Mouse (Mus musculus): ENCODE results near the gene Hilpda.

The Hilpda gene

DNA sequence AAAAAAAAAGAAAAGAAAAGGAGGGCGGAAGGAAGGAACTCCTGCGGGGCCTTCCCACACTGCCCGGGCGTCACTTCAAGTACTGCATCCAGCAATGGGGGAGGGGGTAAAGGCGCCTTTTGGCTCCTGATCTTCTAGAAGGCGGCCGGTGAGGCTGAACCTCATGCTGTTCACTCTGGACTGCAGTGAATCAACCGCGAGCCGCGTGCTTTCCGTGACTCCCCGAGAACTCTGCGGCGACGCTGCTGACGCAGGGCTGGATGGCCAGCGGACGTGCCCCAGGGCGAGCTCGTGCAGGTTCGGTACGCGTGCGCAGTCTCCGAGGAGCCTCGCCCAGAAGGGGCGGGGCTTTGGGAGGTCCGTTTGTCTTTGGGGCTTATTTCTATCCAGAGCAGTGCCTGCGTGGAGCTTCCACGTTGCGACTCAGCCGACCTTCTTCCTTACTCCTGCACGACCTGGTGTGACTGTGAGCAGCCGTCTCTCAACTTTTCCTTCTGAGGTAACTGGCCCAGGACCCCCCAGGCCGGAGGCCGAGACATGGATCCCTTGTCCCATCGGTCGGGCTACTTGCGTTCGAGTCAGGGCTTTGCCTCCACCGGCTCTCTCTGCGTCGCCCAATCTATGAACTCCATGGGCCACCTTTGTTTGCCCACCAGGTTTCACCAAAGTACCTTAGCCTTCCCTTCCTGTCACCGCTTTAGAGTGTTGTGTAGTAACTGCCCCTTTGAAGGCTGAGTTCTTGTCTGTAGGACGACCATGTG is at the start of gene Hilpda:
Gene Hilpda (plus strand): TSS at position 177 of the 761 bp plus-strand sequence.
- DNase-seq (ENCODE audit: low spot score in 2 of 2) = peak; percentile 94

DNA sequence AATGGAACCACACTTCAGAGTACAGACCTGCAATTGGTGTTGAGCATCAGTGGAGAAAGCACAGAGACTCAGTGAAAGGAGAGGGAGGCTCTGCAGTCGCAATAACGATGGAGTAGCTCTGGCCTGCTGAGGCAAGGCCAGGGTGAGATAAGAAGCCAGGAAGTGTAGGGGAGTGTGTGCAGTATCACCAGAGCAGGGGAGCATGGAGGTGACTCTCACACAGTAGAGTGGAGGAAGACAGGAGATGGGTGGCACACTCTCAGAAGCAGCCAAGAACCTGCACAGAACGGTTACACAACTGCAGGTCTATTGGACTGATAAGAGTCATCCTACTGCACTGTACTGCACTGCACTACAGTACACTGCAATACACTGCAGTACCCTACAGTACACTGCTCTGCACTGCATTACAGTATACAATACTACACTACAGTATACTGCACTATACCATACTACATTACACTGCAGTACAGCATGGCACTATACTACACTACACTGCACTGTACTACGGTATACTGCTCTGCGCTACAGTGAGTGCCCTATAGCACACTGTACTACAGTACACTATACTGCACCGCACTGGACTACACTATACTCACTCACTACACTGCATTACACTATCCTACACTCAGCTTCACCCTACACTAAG is 42.9 kb upstream of the Hilpda start:
- no peak for DNase-seq (ENCODE audit: low spot score in 2 of 2)

DNA sequence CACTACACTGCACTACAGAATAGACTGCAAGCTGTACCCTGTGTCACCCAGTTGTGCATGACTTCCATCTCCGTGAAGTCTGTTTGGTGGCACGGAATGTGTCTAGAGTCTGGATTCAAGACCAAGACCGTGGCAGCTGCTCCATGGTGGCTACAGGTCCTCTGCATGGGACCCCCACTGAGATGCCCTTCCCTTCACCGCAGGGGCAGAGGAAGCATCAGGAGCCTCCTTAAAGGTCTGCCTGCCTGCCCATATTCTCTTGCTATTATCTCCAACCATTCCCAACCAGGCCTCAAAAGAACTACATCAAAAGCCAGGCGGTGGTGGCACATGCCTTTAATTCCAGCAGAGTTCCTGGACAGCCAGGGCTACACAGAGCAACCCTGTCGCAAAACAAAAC is 41.9 kb upstream of the Hilpda start:
- DNase-seq (ENCODE audit: low spot score in 2 of 2) = no peak

DNA sequence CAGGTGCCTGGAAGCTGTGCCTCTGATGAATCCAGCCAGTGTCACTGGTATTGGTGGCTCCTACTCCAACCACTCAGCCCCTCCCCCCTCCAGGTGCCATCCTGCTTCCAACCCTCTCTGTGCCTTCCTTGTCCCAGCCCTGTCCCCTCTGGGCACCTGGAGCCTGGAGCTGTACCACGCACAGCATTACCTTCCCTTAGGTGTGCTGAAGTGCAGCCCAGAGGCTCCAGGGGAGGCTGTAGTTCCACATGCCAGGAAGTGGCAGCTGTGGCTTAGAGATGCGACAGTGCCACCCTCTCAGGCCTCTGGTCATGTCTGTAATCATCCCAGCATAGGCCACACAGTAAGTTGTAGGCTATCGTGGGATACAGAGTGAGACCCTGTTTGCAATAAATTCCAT is 40.5 kb upstream of the Hilpda start:
- DNase-seq (ENCODE audit: low spot score in 2 of 2) = no peak

DNA sequence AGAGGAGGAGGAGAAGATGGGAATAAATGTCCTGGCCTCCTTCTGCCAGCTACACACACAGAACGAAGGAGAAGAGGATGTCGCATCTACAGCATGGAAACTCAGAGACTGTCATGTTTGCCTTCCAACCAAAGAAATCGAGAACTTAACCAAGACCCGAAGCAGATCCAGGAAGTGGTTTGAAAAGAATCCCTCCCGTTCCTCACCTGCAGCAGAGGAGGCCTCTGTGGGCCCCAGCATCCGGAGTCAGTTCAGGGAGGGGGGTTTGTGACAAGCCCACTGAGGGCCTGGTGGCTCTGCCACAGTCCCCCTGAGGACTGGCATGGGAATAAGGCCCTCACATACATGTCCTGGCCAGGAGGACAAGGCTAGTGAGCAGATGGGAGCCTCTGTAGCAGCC is 40.0 kb upstream of the Hilpda start:
- no peak for DNase-seq (ENCODE audit: low spot score in 2 of 2)

DNA sequence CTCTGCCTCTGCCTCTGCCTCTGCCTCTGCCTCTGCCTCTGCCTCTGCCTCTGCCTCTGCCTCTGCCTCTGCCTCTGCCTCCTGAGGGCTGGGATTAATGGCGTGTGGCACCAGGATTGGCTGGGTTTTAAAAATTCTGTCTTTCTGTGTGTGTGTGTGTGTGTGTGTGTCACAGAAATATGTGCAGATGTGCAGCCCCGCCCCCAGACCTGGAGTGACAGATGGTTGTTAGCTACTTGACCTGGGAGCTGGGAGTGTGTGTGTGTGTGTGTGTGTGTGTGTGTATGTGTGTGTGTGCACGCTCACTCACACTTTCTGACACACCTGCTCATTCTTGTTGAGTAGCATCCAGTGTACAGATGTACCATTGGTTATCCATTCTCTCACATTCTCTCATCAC is 38.6 kb upstream of the Hilpda start:
- DNase-seq (ENCODE audit: low spot score in 2 of 2) = no peak

DNA sequence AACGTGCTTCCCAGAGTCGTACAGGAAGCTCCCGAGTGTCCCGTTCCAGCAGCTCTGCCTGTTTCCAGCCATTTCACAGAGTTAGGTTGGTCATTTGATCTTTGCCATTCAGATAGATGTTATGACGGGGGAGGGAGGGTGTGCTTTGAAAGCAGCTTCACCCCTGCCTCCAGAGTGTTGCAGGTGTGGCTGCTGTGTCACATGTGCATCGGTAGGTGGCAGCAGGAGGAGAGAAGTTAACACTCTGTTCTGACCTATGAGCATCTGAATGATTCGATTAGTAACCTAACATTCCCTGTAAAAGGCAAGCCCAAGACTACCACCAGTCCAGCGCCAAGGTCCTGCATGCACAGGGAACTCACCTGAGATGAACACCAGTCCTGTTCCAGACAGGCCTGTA is 38.0 kb upstream of the Hilpda start:
- no peak for DNase-seq (ENCODE audit: low spot score in 2 of 2)

DNA sequence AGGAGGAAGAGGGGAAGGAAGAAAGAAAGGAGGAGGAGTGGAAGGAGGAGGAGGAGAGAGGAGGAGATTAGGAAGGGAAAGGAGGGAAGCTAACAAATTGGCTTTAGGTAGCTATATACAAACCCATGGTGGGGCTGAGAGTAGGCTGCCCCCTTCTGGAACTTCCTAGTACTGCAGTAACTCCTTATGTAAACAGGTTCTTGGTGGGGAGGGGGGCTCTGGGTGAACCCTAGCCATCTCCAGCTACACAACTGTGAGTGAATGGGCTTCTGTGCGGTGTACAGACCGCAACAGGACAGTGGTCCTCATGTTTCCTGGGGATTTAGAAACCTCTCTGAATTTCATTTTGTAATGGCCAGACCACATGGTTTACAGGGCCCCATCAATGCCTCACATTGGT is 31.5 kb upstream of the Hilpda start:
- DNase-seq (ENCODE audit: low spot score in 2 of 2) = peak; percentile 23 to 55

DNA sequence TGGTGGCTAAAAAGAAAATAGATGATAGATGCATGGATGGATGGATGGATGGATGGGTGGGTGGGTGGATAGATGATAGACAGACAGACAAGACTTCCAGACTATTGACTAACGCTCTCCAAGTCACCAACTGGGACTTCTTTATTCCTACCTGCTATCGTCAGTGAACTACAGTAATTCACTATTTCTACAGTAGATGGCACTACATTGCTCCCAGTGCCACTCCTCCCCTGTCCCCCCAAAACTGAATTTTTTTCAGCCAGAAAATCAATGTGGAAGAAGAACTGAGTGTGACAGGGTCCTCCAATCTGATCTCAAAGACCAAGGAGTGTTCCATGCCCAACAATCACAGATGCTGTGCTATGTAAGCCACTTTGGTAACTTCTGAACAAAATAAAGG is 30.6 kb upstream of the Hilpda start:
- DNase-seq (ENCODE audit: low spot score in 2 of 2) = no peak

DNA sequence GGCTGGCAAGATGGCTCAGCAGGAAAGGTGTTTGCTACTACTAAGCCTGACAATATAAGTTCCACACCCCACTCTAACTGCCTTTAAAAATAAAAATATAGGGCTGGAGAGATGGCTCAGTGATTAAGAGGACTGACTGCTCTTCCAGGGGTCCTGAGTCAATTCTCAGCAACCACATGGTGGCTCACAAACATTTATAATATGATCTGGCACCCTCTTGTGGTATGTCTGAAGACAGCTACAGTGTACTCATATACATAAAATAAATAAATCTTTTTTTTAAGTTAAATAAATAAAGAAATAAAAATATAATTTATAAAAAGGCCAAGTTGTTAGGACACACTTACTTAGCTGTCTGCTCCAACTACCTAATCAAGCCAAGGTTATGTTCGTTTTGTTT is 30.0 kb upstream of the Hilpda start:
- no peak for DNase-seq (ENCODE audit: low spot score in 2 of 2)

DNA sequence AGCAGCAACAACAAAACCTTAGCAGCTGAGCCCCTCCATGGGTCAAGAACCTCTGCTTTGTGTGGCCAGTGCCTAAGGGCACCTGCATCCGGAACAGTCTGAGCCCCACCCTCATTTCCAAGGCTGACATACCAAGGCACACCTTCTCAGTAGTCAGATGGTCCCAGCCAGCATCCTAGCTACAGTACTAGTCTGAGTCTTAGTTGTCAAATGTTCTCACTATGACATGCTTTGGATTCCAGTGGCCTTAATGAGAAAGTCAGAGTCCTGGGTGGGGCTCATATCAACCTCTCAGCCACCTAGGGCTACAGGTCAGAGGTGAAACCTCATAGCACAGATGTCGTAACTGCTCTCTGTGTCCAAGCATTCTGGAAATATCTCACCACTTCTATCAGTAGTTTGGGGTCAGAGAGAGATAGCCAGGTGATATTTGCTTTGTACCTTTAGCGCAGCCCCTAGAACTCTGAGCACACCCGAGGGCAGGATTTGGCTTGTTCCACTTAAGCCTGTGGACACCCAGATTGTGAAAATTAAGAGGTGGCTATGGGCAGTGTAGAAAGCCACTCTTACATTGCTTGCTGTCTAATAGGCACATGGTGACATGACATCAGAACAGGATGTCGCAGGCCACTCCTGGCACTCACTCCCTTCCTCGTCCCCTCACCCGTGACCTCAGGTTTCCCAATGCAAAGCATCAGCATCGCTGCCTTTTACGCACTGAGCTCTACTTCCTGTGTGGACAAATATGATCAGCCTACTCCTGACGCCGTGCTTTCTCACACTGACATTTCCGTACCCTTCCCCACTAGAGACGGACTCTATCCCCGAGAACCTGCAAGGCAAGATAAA is 26.8 kb upstream of the Hilpda start:
- no peak for DNase-seq (ENCODE audit: low spot score in 2 of 2)

DNA sequence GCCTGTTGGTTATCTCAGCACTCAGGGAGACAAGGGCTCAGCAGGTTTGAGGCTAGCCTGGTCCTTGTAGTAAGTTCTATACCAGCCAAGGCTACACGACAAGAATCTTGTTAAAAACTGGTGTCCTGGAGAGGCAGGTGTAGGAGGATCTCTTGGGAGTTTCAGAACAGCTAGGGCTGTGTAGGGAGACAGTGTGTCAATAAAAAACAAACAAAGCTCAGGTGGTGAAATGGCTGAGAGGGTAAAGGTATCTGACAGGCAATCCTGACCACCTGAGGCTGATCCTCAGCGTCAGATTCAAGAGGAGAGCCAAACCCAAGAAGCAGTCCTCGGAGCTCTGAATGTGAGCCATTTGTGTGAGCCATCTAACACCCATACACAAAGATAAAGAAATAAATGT is 26.1 kb upstream of the Hilpda start:
- no peak for DNase-seq (ENCODE audit: low spot score in 2 of 2)

DNA sequence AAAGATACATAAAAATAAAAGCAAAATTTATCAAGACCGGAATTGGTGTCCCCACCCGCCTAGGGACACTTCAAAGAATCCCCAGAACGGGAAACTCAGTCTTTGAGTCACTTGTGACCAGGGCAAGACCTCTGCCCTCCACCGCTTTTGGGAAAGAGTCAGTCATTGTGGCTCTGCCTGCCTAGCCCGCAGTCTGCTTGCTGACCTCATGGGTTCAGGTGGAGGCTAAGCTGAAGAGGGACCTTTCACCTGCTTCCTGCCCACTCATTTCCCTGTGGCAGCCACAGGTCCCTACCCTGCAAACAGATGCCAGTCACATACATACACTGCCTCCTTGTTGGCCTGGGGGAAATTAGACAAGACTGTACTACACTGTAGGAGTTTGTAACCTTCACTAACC is 25.7 kb upstream of the Hilpda start:
- no peak for DNase-seq (ENCODE audit: low spot score in 2 of 2)

DNA sequence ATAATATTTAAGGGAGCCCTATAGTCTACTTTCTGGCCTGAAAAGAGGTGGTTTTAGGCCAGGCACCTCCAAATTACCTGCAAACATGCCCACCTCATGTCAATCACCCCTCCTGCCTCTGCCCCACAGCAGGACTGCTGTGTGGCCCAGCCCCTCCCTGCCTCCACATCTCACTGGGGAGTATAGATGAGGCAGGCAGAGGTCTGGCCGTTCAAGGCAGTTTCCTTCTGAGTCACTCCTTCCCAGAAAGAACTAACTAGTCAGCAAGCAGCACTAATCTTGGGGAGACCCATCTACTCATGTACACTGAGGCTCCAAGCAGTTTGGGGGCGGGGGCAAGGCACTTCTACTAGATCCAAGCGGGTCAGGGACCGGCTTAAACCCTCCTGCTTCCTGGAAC is 25.2 kb upstream of the Hilpda start:
- no peak for DNase-seq (ENCODE audit: low spot score in 2 of 2)

DNA sequence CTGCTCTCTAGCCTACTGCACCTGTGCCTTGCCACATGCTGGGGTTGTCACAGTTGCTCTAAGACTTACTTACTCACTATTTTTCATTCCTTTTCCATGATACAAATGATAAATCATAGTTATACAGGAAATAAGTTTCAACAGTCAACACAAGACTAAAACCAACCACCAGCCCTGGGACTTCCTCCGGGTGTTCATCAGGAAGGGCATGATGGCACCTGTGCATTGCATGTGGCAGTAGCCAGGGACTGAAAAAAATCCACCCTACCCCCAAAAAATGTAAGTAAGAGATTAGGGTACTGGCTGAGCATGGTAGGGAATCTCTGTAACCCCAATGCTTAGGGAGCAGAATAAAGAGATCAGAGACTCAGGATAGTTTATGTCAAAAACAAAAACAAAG is 12.9 kb upstream of the Hilpda start:
- no peak for DNase-seq (ENCODE audit: low spot score in 2 of 2)

DNA sequence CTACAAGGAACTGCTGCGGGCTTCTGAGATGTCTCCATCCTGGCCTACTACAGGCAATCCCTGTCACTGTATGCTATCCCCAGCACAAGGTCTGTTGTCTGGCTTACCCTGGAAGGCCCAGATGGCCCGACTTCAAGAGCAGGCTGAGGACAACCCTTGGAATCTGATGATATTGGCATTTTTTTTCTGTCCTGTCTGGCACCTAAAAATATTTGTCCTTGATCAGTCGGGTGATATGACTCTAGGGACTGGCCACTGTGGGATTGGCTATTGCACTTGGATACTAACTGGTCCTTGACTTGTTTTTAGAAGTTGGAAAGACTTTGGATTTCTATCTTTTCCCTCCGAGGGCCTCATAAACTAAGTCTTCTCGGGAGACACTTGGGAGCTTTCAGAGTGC is 10.5 kb upstream of the Hilpda start:
- no peak for DNase-seq (ENCODE audit: low spot score in 2 of 2)

DNA sequence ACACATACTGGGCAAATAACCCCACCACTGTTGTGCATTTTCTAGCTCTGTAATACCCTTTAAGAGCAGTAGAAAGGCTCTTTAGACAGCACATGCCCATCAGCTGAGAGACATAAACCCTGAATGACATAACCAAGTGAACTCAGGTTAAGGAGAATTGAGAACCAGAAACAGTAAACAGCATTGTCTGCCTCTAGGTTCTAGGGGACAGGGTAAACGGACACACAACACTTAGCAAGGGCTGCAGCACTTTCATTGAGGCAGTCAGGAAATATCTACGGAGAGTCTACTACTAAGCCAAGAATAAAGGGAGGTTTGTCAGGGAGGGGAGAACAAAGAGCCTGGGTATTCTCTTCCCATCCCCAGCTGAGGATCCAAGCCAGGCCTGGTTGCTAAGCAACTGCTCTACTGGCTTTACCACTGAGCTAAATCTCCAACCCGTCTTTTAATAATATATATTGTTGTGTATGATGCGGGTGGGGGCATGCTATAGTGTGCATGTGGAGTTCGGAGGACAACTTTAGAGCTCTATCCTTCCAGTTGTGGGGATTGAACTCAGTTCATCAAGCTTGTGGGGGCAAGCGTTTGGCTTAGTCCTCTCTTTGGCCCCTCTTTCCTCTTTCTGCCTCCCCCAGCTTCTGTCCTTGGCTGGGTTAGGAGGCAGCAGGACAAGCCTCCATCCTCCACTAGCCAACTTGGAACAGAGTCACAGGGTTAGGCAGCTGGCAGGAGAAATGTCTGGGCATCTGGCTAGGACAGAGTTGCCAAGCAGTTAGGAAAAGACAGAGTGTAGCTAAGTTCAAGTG is 8.4 kb upstream of the Hilpda start:
- peak; percentile 63 to 64 for DNase-seq (ENCODE audit: low spot score in 2 of 2)

DNA sequence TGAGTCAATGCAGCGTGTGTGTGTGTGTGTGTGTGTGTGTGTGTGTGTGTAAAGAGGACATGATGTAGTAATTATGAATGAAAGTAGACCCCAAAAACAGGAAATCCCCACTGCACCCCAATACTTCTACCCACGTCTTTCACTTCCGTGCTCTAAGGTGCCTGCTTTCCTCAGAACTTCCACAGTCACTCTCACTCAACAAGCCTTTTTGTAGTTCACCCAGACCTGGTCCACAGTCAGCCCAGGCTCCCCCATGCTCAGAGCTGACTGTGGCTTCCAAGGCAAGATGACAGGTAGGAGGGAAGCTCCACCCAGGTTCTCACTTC is 7.9 kb upstream of the Hilpda start:
- no peak for DNase-seq (ENCODE audit: low spot score in 2 of 2)

DNA sequence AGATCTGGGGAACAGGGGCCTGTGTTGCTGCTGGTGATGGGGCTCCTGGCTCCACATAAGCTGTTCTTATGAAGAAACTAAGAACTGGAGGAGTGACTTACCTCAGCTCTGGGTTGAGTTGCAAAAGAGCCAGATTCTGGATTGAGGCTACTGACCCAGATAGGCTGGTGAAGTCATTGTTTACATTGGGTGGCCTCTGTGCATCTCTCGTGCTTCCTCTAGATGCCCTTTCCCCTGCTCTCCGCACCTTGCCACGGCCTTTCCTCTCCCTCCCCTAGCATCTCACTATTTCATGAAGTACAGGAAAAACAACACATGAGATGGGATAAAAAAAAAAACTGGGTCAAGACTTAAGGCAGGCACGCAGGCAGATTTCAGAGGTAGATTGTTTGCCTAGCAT is 5.4 kb upstream of the Hilpda start:
- DNase-seq (ENCODE audit: low spot score in 2 of 2) = no peak

DNA sequence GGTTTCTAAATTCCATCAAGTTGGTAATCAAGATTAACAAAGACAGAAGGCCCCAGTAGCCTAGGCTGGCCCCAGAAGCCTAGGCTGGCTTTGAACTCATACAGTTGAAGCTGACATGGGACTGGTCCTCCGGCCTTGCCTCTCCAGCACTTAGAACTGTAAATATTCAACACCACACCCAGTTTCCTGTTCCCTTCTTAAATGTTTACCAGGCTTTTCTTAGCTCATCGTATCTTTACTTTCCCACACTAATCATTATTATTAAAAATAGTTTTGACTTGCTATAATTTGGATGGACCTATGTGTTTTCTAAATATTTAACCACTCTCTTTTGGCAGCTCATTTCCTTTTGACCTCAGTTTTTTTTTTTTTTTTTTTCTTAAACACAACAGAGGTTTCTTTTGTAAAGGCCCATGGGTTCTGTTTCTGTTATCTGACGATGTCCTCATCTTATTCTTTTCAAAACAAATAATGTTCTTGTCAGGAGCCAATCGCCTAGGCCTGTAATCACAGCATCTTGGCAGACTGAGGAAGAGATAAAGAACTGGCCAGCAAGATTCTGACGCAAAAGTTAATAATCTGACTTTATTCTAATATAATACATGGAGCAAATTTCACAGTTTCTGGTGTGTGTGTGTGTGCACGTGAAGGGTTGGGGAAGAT is 3.2 kb upstream of the Hilpda start:
- no peak for DNase-seq (ENCODE audit: low spot score in 2 of 2)

DNA sequence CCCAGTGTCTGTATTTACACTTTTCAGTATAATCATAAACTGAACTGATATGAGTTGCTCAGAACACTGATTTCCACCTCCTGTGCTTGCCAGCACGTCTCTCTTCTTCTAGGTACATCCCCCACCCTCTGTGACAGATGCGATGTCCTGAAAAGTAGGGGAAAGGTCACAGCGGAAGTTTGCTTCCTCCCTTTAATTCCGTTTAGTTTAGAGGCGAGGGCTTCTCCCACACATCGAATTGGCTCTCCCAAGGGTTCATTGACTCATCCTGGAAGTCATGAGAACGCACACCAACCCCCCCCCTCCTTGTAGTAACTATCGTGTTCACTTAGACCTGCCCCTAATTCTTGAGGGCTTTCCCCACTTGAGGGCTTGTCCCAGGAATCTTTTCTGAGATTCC is 1.3 kb upstream of the Hilpda start:
- peak; percentile 26 to 37 for DNase-seq (ENCODE audit: low spot score in 2 of 2)

DNA sequence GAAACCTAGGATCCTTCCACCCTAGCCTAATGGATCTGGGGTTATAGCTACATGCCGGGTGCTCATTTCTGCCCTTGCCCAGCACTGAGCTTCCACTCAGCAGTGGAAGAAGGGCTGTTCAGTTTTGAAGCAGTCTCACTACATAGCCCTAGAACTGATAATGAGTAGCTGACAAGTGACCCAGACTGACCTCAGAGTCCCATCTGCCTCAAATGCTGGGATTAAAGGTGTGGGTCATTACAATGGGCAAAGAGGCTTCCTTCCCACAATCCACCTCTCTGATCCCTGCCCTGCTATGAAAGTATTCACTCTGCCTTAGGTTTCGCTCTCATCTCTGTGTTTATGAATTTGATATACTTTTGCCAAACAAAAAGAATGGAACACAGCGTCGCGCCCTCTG is 4.5 kb downstream of the Hilpda start:
- DNase-seq (ENCODE audit: low spot score in 2 of 2) = no peak
